Mouse (Mus musculus): Measurements from ENCODE around the gene Tmem116.

DNA sequence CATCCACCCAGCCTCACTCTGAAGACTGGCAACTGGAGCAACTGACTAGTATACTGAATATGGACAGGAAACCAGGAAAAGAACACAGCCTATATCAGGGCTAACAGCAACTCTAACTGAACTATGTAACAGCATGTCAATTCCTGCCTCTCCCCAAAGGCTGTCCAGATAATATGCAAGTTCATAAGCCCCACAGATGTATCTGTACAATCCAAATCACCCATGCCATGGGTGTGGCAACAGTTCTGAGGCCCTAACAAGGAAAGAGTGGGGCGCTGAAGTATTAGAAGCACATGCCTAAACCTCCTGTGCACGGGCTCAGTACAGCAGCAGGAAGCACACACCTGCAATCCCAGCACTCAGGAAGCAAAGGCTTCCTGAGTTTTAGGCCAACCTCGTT is 83.4 kb downstream of the Tmem116 start:
- no peak for TF ChIP-seq POLR2A (IDR thresholded peaks at IDR 0.05; ENCODE audit: extremely low read depth, insufficient read depth, low read length)
- no peak for TF ChIP-seq CTCF (IDR thresholded peaks at IDR 0.05; ENCODE audit: low read depth, low read length)

Measured in liver, adult 2 months (tissue).